In genomic region chr7:101663514-101664159, GRCm38 (mm10) we compare ENCODE assay signal across 8 mouse cellular contexts. TPM values are rescaled to one million over a fixed set of nuclear protein-coding genes. Genes with fewer than 3 reads are reported as not detected.
A peak's percentile ranks its signal among the peaks of the same experiment; 100 is the strongest.
DNase-seq lines count a peak whose midpoint lies in the region; ATAC-seq and TF ChIP-seq lines count a peak whose summit lies in the region.

Clpb (plus strand) TSS chr7:101663633.

- peak within 1 kb of the TSS; percentile 93 for H3K4me3 ChIP-seq in gastrocnemius, adult 2 months
- peak within 1 kb of the TSS; percentile 63 for H3K4me3 ChIP-seq in hindbrain, postnatal 0 days (ENCODE audit: low read length)
- peak within 1 kb of the TSS; percentile 65 for H3K4me3 ChIP-seq in left cerebral cortex, adult 2 months

- peaks cover 21% of the 10 kb centered on the region for H3K4me1 ChIP-seq in hindbrain, postnatal 0 days (ENCODE audit: insufficient read depth, low read length)

- H3K9ac ChIP-seq in hindbrain, postnatal 0 days (replicated peaks; ENCODE audit: low read length) = peak within 1 kb of the TSS; percentile 47

- intact Hi-C loops in gastrocnemius, adult 2 months (cut with DNase I) = loop anchor here (5.0 to 10.0 kb wide), 2 partner anchors 174 to 401 kb away; partner anchors contain the start of genes Inppl1, Rnf121, Xndc1 and Xntrpc
- intact Hi-C loops in left cerebral cortex, adult 2 months (cut with DNase I) = loop anchor here (5.0 kb wide), 1 partner anchor 244 kb away; the partner anchor contains the start of genes Lamtor1 and Tomt

- peak; percentile 97 for TF ChIP-seq CTCF in gastrocnemius, adult 2 months (IDR thresholded peaks at IDR 0.05)
- TF ChIP-seq CTCF in hindbrain, postnatal 0 days (IDR thresholded peaks at IDR 0.05; ENCODE audit: low read depth) = peak; percentile 79
- peak; percentile 84 for TF ChIP-seq CTCF in left cerebral cortex, adult 2 months (IDR thresholded peaks at IDR 0.05)

- DNase-seq in ZHBTc4 (ENCODE audit: low read depth, low spot score) = peak; percentile 99
- DNase-seq in gastrocnemius, adult 2 months = peak; percentile 93
- peak; percentile 99 for DNase-seq in hindbrain, postnatal 0 days (ENCODE audit: low spot score)
- DNase-seq in left cerebral cortex, adult 2 months (ENCODE audit: extremely low spot score in 1 of 2, low spot score in 2 of 2) = peak; percentile 88 to 91
- DNase-seq in right cerebral cortex, adult 2 months (ENCODE audit: low spot score in 2 of 2) = peak; percentile 94 to 95
- peak; percentile 93 for DNase-seq in urinary bladder, postnatal 14 days (ENCODE audit: low spot score)

- ATAC-seq in common myeloid progenitor, adult 5-6 weeks (replicated peaks; ENCODE audit: low read depth, poor library complexity, severe bottlenecking) = peak; percentile 98
- peak; percentile 98 for ATAC-seq in hindbrain, postnatal 0 days
- ATAC-seq in megakaryocyte, adult 5-6 weeks (ENCODE audit: poor library complexity, severe bottlenecking) = peak; percentile 98

- WGBS in hindbrain, postnatal 0 days = 1% methylated on average over 49 of the region's 49 CpGs

- H3K27ac ChIP-seq in gastrocnemius, adult 2 months = peak within 1 kb of the TSS; percentile 92
- H3K27ac ChIP-seq in hindbrain, postnatal 0 days = peak within 1 kb of the TSS; percentile 71
- peak within 1 kb of the TSS; percentile 80 for H3K27ac ChIP-seq in left cerebral cortex, adult 2 months

- H3K27me3 ChIP-seq in hindbrain, postnatal 0 days (ENCODE audit: insufficient read depth, low read length) = no peaks in the 10 kb centered on the region

- no peaks in the 10 kb centered on the region for H3K9me3 ChIP-seq in hindbrain, postnatal 0 days (ENCODE audit: low read length)

- no peaks in the 10 kb centered on the region for H3K36me3 ChIP-seq in hindbrain, postnatal 0 days (ENCODE audit: insufficient read depth, low read length)

- peak within 1 kb of the TSS; percentile 56 for H3K4me2 ChIP-seq in hindbrain, postnatal 0 days (ENCODE audit: low read depth, low read length)

RNA-seq across cellular contexts. Expression of gene Clpb, which starts in this region (rescaled TPM):
- total RNA-seq in common myeloid progenitor, adult 5-6 weeks (2017) = 29.2 TPM in 2 replicates
- total RNA-seq in gastrocnemius, adult 2 months (2021) = 10 to 100 TPM; 50.0 to 71.3 TPM
- 42.8 and 67.4 TPM in 2 replicates for total RNA-seq in hindbrain, postnatal 0 days (2014; rRNA removed)
- polyA plus RNA-seq in hindbrain, postnatal 0 days (2015; fragmentation: Nextera tagmentation; extraction: Ambion mirVana) = 36.5 and 36.6 TPM in 2 replicates
- 10 to 100 TPM; 55.6 to 57.1 TPM for total RNA-seq in left cerebral cortex, adult 2 months (2021)
- total RNA-seq in megakaryocyte, adult 5-6 weeks (2015) = 3.2 and 8.3 TPM in 2 replicates
- total RNA-seq in megakaryocyte, adult 5-6 weeks (2017) = 12.2 and 18.4 TPM in 2 replicates

Comparison
In these comparisons a context has a peak if more than half of its experiments do, and no peak if none do; other contexts are left out.
1. Peak in every context shown above with its lines: DNase-seq, ATAC-seq, H3K4me3 ChIP-seq and H3K27ac ChIP-seq.